Mouse (Mus musculus): ENCODE measurements around the gene Tmem9b.

The Tmem9b gene

GRCm38 (mm10) chr7:109752008-109752925, at the start of gene Tmem9b:
Gene Tmem9b (minus strand): TSS chr7:109752875.
- DNase-seq (ENCODE audit: low read depth, low spot score) = peak; percentile 81

GRCm38 (mm10) chr7:109800626-109801025, 48.0 kb upstream of the Tmem9b start:
- DNase-seq (ENCODE audit: low read depth, low spot score) = no peak

- no peak for DNase-seq (ENCODE audit: low read depth, low spot score)
Measured at GRCm38 (mm10) chr7:109799168-109799567, 46.5 kb upstream of the Tmem9b start.

GRCm38 (mm10) chr7:109795564-109795963, 42.9 kb upstream of the Tmem9b start:
- no peak for DNase-seq (ENCODE audit: low read depth, low spot score)

- DNase-seq (ENCODE audit: low read depth, low spot score) = no peak
Measured at GRCm38 (mm10) chr7:109794556-109794955, 41.9 kb upstream of the Tmem9b start.

- DNase-seq (ENCODE audit: low read depth, low spot score) = peak; percentile 67
Measured at GRCm38 (mm10) chr7:109792759-109793158, 40.1 kb upstream of the Tmem9b start.

GRCm38 (mm10) chr7:109790818-109791217, 38.1 kb upstream of the Tmem9b start:
- DNase-seq (ENCODE audit: low read depth, low spot score) = no peak

- no peak for DNase-seq (ENCODE audit: low read depth, low spot score)
Measured at GRCm38 (mm10) chr7:109787860-109788259, 35.2 kb upstream of the Tmem9b start.

- DNase-seq (ENCODE audit: low read depth, low spot score) = no peak
Measured at GRCm38 (mm10) chr7:109783281-109783680, 30.6 kb upstream of the Tmem9b start.

- peak; percentile 83 for DNase-seq (ENCODE audit: low read depth, low spot score)
Measured at GRCm38 (mm10) chr7:109781470-109782203, 29.0 kb upstream of the Tmem9b start, which contains the start of gene Nrip3. Gene Nrip3 (minus strand): TSS chr7:109782025.

GRCm38 (mm10) chr7:109781087-109781469, 28.4 kb upstream of the Tmem9b start:
- DNase-seq (ENCODE audit: low read depth, low spot score) = no peak

GRCm38 (mm10) chr7:109772251-109772650, 19.6 kb upstream of the Tmem9b start:
- DNase-seq (ENCODE audit: low read depth, low spot score) = no peak

GRCm38 (mm10) chr7:109768699-109769383, 16.2 kb upstream of the Tmem9b start:
- no peak for DNase-seq (ENCODE audit: low read depth, low spot score)

- no peak for DNase-seq (ENCODE audit: low read depth, low spot score)
Measured at GRCm38 (mm10) chr7:109767575-109768350, 15.1 kb upstream of the Tmem9b start.

GRCm38 (mm10) chr7:109764009-109764408, 11.3 kb upstream of the Tmem9b start:
- no peak for DNase-seq (ENCODE audit: low read depth, low spot score)

GRCm38 (mm10) chr7:109756291-109756690, 3.6 kb upstream of the Tmem9b start:
- no peak for DNase-seq (ENCODE audit: low read depth, low spot score)

- DNase-seq (ENCODE audit: low read depth, low spot score) = no peak
Measured at GRCm38 (mm10) chr7:109754034-109754433, 1.4 kb upstream of the Tmem9b start.

GRCm38 (mm10) chr7:109751427-109752007, 1.2 kb downstream of the Tmem9b start:
- peak; percentile 10 for DNase-seq (ENCODE audit: low read depth, low spot score)

GRCm38 (mm10) chr7:109747747-109748146, 4.9 kb downstream of the Tmem9b start:
- no peak for DNase-seq (ENCODE audit: low read depth, low spot score)

GRCm38 (mm10) chr7:109741703-109742102, 11.0 kb downstream of the Tmem9b start:
- DNase-seq (ENCODE audit: low read depth, low spot score) = no peak

- no peak for DNase-seq (ENCODE audit: low read depth, low spot score)
Measured at GRCm38 (mm10) chr7:109741060-109741459, 11.6 kb downstream of the Tmem9b start.

All from mesoderm, embryonic 11.5 days (tissue).